Mouse (Mus musculus) stomach, postnatal 0 days (tissue): ENCODE data around the gene Flrt1. TPM values are rescaled to one million over a fixed set of nuclear protein-coding genes. Genes with fewer than 3 reads are reported as not detected.

Experiments used
- ATAC-seq: fragments of 200-750 bp; cut with Nextera tagmentation; 2 replicates; pipeline ENCODE4 v1.8.0; 2017; ENCODE audit not compliant: low FRiP score, low TSS enrichment
- DNase-seq: peaks from one replicate; pipeline ENCODE4 v3.0.0-alpha.2; 2016; ENCODE audit warnings: low spot score
- H3K27ac ChIP-seq: fragments of 300-500 bp; sonication (generic); replicated peaks from 2 replicates; pipeline ENCODE4 v1.5.1; 2014; ENCODE audit warnings: mild to moderate bottlenecking, control low read depth
- H3K27me3 ChIP-seq: fragments of 300-500 bp; sonication (generic); 2 replicates; pipeline ENCODE4 v1.6.1; 2014; ENCODE audit warnings: low read length; ENCODE audit not compliant: control insufficient read depth, insufficient read depth
- H3K36me3 ChIP-seq: fragments of 300-500 bp; sonication (generic); 2 replicates; pipeline ENCODE4 v1.6.1; 2014; ENCODE audit warnings: low read length, mixed read lengths; ENCODE audit not compliant: control insufficient read depth, insufficient read depth
- H3K4me1 ChIP-seq: fragments of 300-500 bp; sonication (generic); replicated peaks from 2 replicates; pipeline ENCODE4 v1.6.1; 2014; ENCODE audit warnings: antibody characterized with exemption; ENCODE audit not compliant: control insufficient read depth, insufficient read depth
- H3K4me2 ChIP-seq: fragments of 300-500 bp; sonication (generic); replicated peaks from 2 replicates; pipeline ENCODE4 v1.6.1; 2014; ENCODE audit warnings: low read depth, mild to moderate bottlenecking, control low read depth, moderate library complexity
- H3K4me3 ChIP-seq: fragments of 300-500 bp; sonication (generic); 2 replicates; pipeline ENCODE4 v1.5.1; 2014; ENCODE audit warnings: low read depth, low read length, control low read depth
- H3K9ac ChIP-seq: fragments of 300-500 bp; sonication (generic); 2 replicates; pipeline ENCODE4 v1.6.1; 2014; ENCODE audit warnings: mild to moderate bottlenecking, low read length, control low read depth, mixed read lengths
- H3K9me3 ChIP-seq: fragments of 300-500 bp; sonication (generic); 2 replicates; pipeline ENCODE4 v1.6.1; 2016; ENCODE audit warnings: low read length; ENCODE audit not compliant: control insufficient read depth
- CTCF ChIP-seq: IDR thresholded peaks from 2 replicates; pipeline ENCODE4 v1.5.1; 2016; ENCODE audit warnings: antibody characterized with exemption, low read depth, mild to moderate bottlenecking, moderate library complexity
- EP300 ChIP-seq: optimal IDR thresholded peaks from 2 replicates; pipeline ENCODE3; 2016; ENCODE audit warnings: antibody characterized with exemption
- WGBS: fragments of 180-500 bp; shearing (Covaris S2); extraction: QIAGEN DNeasy Blood & Tissue Kit; methylation state at CpG from one replicate; pipeline ENCODE4 v1.1.7; 2014; 5-methylcytosine and 5-hydroxymethylcytosine counted together
- polyA plus RNA-seq: library from polyadenylated mRNA; unstranded; fragments of >200 nt; fragmentation: Nextera tagmentation; extraction: Ambion mirVana; gene quantifications from 2 replicates; pipeline ENCODE4 v1.2.1, GENCODE M21; 2015

The Flrt1 gene
- polyA plus RNA-seq, 1 experiment from 2014 or later = 1.1 TPM

DNA sequence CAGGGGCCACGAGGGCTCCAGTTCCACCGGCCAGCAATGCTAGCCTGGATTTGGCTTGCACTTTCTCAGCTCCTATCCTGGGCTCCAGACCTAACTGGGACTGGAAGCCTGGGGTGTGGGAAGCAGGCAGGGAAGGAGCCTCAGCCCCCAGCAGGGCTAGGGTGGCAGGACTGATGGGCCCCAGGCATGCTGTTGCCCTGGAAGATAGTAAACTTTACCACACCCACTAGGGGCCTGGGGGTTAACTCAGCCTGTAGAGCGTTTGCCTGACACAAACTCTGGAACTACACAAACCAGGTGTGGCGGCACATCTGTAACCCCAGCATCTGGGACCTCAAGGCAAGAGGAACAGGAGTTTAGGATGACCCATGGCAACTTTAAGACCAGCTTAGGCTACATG is 11.6 kb upstream of the Flrt1 start:
- Histone ChIP-seq H3K4me2 (no peak overlapping the region), H3K9ac (no peak overlapping the region), H3K27me3 (no peaks in the 10 kb centered on the region), H3K9me3 (no peaks in the 10 kb centered on the region), H3K36me3 (no peaks in the 10 kb centered on the region), H3K4me3 (no peak overlapping the region), H3K27ac (no peak overlapping the region), H3K4me1 (no peaks in the 10 kb centered on the region)
- WGBS = 49% methylated on average over 4 of the region's 4 CpGs
- no peak for DNase-seq
- no peak for ATAC-seq
- TF ChIP-seq CTCF = no peak
- TF ChIP-seq EP300 = no peak

DNA sequence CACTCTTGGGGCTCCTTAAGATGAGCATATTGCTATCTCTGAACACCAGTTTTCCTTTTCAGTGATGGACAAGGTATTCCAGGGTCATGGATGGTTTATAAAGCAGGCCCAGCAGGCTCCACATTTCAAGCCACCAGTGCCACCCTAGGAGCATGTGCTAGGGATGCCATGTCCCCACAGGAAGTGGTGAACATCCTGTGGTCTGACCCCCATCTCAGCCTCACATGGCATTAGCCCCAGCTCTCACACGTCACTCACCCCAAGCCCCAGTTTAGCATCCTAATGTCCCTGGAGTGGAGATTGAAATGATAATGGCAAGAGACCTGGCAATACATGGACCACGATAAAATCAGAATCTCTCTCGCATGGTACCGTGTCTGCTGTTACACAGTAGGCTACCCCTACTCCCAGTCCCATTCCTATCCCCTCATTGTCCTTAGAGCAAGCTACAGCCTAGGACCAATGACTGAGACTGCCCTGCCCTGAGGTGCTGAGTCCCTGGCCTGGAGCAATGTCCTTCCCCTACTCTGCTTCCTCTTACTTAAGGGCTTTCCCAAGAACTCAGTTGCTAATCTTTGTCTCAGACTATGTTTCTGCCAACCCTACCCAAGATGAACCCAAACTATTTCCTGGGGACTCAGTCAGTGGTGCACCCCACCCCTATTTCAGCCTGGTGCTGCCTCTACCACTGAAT is 10.7 kb upstream of the Flrt1 start:
- no peak for ATAC-seq
- H3K9me3 ChIP-seq = no peaks in the 10 kb centered on the region
- no peaks in the 10 kb centered on the region for H3K4me1 ChIP-seq
- H3K4me3 ChIP-seq = no peak overlapping the region
- WGBS = 85% methylated on average over 4 of the region's 4 CpGs
- no peaks in the 10 kb centered on the region for H3K36me3 ChIP-seq
- H3K27ac ChIP-seq = no peak overlapping the region
- no peaks in the 10 kb centered on the region for H3K27me3 ChIP-seq
- TF ChIP-seq EP300 = no peak
- TF ChIP-seq CTCF = no peak
- no peak overlapping the region for H3K4me2 ChIP-seq
- no peak overlapping the region for H3K9ac ChIP-seq
- DNase-seq = no peak

DNA sequence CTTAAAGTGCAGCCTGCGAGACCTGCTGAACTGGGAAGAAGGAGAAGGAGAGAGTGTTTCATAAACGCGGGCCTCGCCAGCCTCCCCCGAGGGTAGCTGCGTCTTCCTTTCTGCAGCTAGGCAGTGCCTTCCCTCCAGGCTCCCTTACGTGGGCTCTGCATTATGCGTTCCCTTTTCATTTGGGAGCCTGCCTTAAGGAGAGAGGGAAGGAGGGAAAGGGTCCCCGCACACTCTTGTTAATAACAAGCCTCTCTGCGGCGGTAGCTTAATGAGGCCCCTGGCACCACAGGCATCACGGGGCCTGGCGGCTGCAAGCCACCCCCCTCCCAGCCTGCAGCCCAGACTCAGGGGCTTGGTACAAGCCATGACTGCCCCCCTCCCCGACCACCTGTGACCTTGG is 8.0 kb upstream of the Flrt1 start:
- Histone ChIP-seq H3K4me3 (no peak overlapping the region), H3K4me2 (no peak overlapping the region)

DNA sequence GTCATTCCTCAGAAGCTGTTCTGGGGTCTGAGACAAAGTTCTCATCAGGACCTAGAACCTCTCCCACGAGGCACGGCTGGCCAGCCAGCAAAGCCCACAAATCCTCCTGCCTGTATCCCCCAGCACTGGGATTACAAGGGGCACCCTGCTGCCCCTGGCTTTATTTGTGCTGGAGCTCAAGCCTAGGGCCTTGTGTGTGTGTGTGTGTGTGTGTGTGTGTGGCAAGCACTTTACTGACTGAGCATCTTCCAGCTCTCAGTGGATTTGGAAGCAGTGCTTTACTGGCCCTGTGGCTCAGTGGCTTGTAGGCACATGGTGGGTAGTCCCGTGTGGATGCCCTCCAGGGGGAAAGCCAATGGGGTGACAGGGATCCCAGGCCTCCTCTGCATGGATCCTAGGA is 7.1 kb upstream of the Flrt1 start:
- Histone ChIP-seq H3K27me3 (no peaks in the 10 kb centered on the region), H3K27ac (no peak overlapping the region), H3K9ac (no peak overlapping the region), H3K4me3 (no peak overlapping the region), H3K4me1 (0 out of 2 replicates have a peak, but pooled peaks cover 4% of the 10 kb centered on the region), H3K9me3 (no peaks in the 10 kb centered on the region), H3K4me2 (no peak overlapping the region), H3K36me3 (no peaks in the 10 kb centered on the region)
- no peak for ATAC-seq
- no peak for TF ChIP-seq EP300
- no peak for DNase-seq
- 67% methylated on average over 3 of the region's 3 CpGs for WGBS

More for the DNA sequence above, 8.0 kb upstream of the Flrt1 start:
- no peaks in the 10 kb centered on the region for H3K27me3 ChIP-seq
- 0 out of 2 replicates have a peak overlapping the region, but pooled peaks have one; percentile 45 for H3K9ac ChIP-seq
- no peaks in the 10 kb centered on the region for H3K36me3 ChIP-seq
- H3K4me1 ChIP-seq = 0 out of 2 replicates have a peak, but pooled peaks cover 4% of the 10 kb centered on the region
- 53% methylated on average over 14 of the region's 14 CpGs for WGBS
- H3K27ac ChIP-seq = 0 out of 2 replicates have a peak overlapping the region, but pooled peaks have one; percentile 35
- DNase-seq (no peak), ATAC-seq (no peak)
- TF ChIP-seq CTCF (no peak), EP300 (no peak)
- H3K9me3 ChIP-seq = no peaks in the 10 kb centered on the region

DNA sequence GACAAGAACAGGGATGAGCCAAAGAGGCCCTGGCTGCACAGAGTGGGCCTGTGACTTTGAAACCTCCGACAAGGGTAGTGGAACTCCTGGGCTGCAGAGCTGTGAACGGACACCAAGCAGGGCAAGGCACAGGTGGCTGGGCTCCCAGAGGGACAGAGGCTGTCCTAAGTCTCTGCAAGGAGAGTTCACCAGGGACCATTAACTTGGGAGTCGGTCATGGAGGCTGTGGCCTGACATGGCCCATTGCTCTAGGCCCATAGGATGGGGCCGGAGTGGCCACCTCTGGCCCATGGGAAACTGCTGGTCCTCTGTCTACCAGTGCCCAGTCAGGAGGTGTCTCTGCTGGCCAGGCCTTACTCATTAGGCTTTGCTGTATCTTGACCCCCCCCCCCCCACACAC is 6.2 kb upstream of the Flrt1 start:
- H3K27ac ChIP-seq = no peak overlapping the region
- H3K9ac ChIP-seq = no peak overlapping the region
- H3K4me2 ChIP-seq = no peak overlapping the region
- no peak for TF ChIP-seq EP300
- no peak for TF ChIP-seq CTCF
- 90% methylated on average over 4 of the region's 4 CpGs for WGBS
- H3K36me3 ChIP-seq = no peaks in the 10 kb centered on the region
- H3K9me3 ChIP-seq = no peaks in the 10 kb centered on the region
- 0 out of 2 replicates have a peak, but pooled peaks cover 4% of the 10 kb centered on the region for H3K4me1 ChIP-seq
- ATAC-seq = no peak
- no peak for DNase-seq
- H3K27me3 ChIP-seq = no peaks in the 10 kb centered on the region
- H3K4me3 ChIP-seq = no peak overlapping the region

DNA sequence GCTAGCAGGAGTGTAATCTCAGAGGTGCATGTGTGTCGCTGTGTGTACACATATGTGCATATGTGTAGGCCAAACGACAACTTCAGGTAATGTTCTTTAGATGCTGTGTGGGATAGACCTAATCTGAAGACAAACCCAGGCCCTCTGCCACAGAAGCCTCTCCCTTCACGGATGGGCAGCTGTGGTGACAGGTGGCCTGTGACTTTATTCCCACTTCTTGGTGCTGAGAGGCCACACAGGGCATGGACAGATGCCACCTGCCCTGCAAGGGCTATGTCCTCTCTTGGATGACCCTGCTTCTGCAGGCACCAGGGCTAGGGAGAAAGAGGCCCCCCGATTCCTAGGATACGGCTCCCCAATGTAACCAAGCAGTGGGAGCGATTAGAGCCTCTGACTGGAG is 5.8 kb upstream of the Flrt1 start:
- DNase-seq (no peak), ATAC-seq (no peak)
- 0 out of 2 replicates have a peak, but pooled peaks cover 4% of the 10 kb centered on the region for H3K4me1 ChIP-seq
- no peak overlapping the region for H3K4me2 ChIP-seq
- no peak overlapping the region for H3K9ac ChIP-seq
- H3K9me3 ChIP-seq = no peaks in the 10 kb centered on the region
- no peak overlapping the region for H3K4me3 ChIP-seq
- no peak for TF ChIP-seq CTCF
- no peak for TF ChIP-seq EP300
- no peaks in the 10 kb centered on the region for H3K36me3 ChIP-seq
- H3K27ac ChIP-seq = peak overlapping the region; percentile 24; the same call in 1 of the 2 replicates
- WGBS = 77% methylated on average over 6 of the region's 6 CpGs
- H3K27me3 ChIP-seq = no peaks in the 10 kb centered on the region
